Mouse (Mus musculus) spleen, postnatal 4 days (tissue): Measurements from ENCODE around the gene Pdss2.
"Not testable (repeated sequence)": the region's sequence is repeated elsewhere in the genome, so short reads cannot be mapped to it uniquely, and the experiment has no call there.

Experiments used
- DNase-seq, 2 experiments: peaks; one replicate each; pipeline ENCODE4 v3.0.0; 2022; ENCODE audit warnings: low spot score in 2 of 2

Pdss2 gene

GRCm38 (mm10) chr10:43242215-43242614 lies 20.9 kb downstream of the Pdss2 start:
- DNase-seq: no peak

- DNase-seq: no peak
Measured at GRCm38 (mm10) chr10:43244262-43244806, 23.0 kb downstream of the Pdss2 start.

GRCm38 (mm10) chr10:43245461-43246200 lies 24.3 kb downstream of the Pdss2 start:
- DNase-seq: no peak

- DNase-seq: no peak
Measured at GRCm38 (mm10) chr10:43247994-43248393, 26.7 kb downstream of the Pdss2 start.

GRCm38 (mm10) chr10:43252324-43252723 lies 31.0 kb downstream of the Pdss2 start:
- DNase-seq: no peak

GRCm38 (mm10) chr10:43256965-43257364 lies 35.7 kb downstream of the Pdss2 start:
- DNase-seq: not testable (repeated sequence)

GRCm38 (mm10) chr10:43257500-43257899 lies 36.2 kb downstream of the Pdss2 start:
- DNase-seq: not testable (repeated sequence)

GRCm38 (mm10) chr10:43271318-43271717 lies 50.0 kb downstream of the Pdss2 start:
- no peak for DNase-seq

GRCm38 (mm10) chr10:43272381-43272780 lies 51.1 kb downstream of the Pdss2 start:
- DNase-seq: no peak

GRCm38 (mm10) chr10:43273057-43273456 lies 51.8 kb downstream of the Pdss2 start:
- no peak for DNase-seq

GRCm38 (mm10) chr10:43275446-43275845 lies 54.2 kb downstream of the Pdss2 start:
- DNase-seq: no peak

- no peak for DNase-seq
Measured at GRCm38 (mm10) chr10:43276116-43276659, 54.9 kb downstream of the Pdss2 start.

- DNase-seq: no peak
Measured at GRCm38 (mm10) chr10:43277266-43278145, 56.2 kb downstream of the Pdss2 start.

GRCm38 (mm10) chr10:43279637-43280288 lies 58.5 kb downstream of the Pdss2 start:
- no peak for DNase-seq

- DNase-seq: no peak
Measured at GRCm38 (mm10) chr10:43285541-43285940, 64.3 kb downstream of the Pdss2 start.

- no peak for DNase-seq
Measured at GRCm38 (mm10) chr10:43290638-43291230, 69.4 kb downstream of the Pdss2 start.

GRCm38 (mm10) chr10:43291333-43291736 lies 70.0 kb downstream of the Pdss2 start:
- DNase-seq: no peak

- no peak for DNase-seq
Measured at GRCm38 (mm10) chr10:43292454-43292853, 71.2 kb downstream of the Pdss2 start.

- DNase-seq: no peak
Measured at GRCm38 (mm10) chr10:43294331-43294730, 73.0 kb downstream of the Pdss2 start.

- no peak for DNase-seq
Measured at GRCm38 (mm10) chr10:43308105-43308810, 87.0 kb downstream of the Pdss2 start.
